Mouse (Mus musculus): Measurements from ENCODE around the gene Ngrn. TPM values are rescaled to one million over a fixed set of nuclear protein-coding genes. Genes with fewer than 3 reads are reported as not detected.
A peak's percentile ranks its signal among the peaks of the same experiment; 100 is the strongest.

Gene Ngrn
- polyA plus RNA-seq, 1 experiment from 2014 or later = 51.1 TPM

DNA sequence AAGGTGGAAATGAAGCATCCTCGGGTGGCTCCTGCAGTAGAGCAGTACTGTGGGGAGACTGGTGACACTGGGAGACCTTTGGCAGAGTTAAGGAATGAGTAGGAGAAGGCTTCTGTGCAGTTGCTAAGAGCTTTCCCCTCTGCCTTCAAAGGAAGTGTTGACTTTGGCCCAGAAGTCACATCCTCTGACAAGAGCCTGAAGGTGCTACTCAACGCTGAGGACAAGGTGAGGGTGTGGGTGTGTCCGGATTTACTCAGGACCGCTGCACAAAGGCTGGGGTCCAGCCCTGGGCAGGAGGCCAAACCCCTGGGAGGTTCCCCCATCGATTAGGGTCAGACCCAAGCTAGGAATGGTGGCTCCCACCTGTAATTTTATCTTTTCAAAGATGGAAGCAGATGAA is 23.4 kb downstream of the Ngrn start:
- Histone ChIP-seq H3K27ac (ENCODE audit: low read depth) (no peak overlapping the region), H3K36me3 (ENCODE audit: control insufficient read depth, insufficient read depth, low read length) (peaks cover 72% of the 10 kb centered on the region)
- ATAC-seq (replicated peaks; ENCODE audit: low FRiP score, low TSS enrichment, low read depth) = no peak

GRCm38 (mm10) chr7:80285725-80286124 is 24.7 kb downstream of the Ngrn start:
- Histone ChIP-seq H3K36me3 (ENCODE audit: control insufficient read depth, insufficient read depth, low read length) (peaks cover 64% of the 10 kb centered on the region), H3K4me1 (replicated peaks; ENCODE audit: control insufficient read depth, insufficient read depth, low read length) (no peaks in the 10 kb centered on the region)

More for the DNA sequence above, 23.4 kb downstream of the Ngrn start:
- no peak for DNase-seq (ENCODE audit: low spot score)
- no peak overlapping the region for H3K4me3 ChIP-seq (ENCODE audit: low read depth, low read length)
- H3K9me3 ChIP-seq (ENCODE audit: control insufficient read depth, low read length) = no peaks in the 10 kb centered on the region
- no peak overlapping the region for H3K9ac ChIP-seq (ENCODE audit: low read length)
- H3K4me2 ChIP-seq (ENCODE audit: low read length) = no peak overlapping the region
- WGBS = 87% methylated on average over 5 of the region's 5 CpGs
- no peaks in the 10 kb centered on the region for H3K27me3 ChIP-seq (replicated peaks; ENCODE audit: control insufficient read depth, insufficient read depth, low read length)
- H3K4me1 ChIP-seq (replicated peaks; ENCODE audit: control insufficient read depth, insufficient read depth, low read length) = no peaks in the 10 kb centered on the region

GRCm38 (mm10) chr7:80287736-80288135 is 26.7 kb downstream of the Ngrn start:
- no peak for DNase-seq (ENCODE audit: low spot score)
- Histone ChIP-seq H3K9ac (ENCODE audit: low read length) (no peak overlapping the region), H3K4me3 (ENCODE audit: low read depth, low read length) (no peak overlapping the region), H3K4me2 (ENCODE audit: low read length) (no peak overlapping the region), H3K4me1 (replicated peaks; ENCODE audit: control insufficient read depth, insufficient read depth, low read length) (no peaks in the 10 kb centered on the region), H3K27me3 (replicated peaks; ENCODE audit: control insufficient read depth, insufficient read depth, low read length) (no peaks in the 10 kb centered on the region), H3K27ac (ENCODE audit: low read depth) (no peak overlapping the region), H3K36me3 (ENCODE audit: control insufficient read depth, insufficient read depth, low read length) (peaks cover 63% of the 10 kb centered on the region), H3K9me3 (ENCODE audit: control insufficient read depth, low read length) (no peaks in the 10 kb centered on the region)
- 83% methylated on average over 10 of the region's 10 CpGs for WGBS
- no peak for ATAC-seq (replicated peaks; ENCODE audit: low FRiP score, low TSS enrichment, low read depth)

More at GRCm38 (mm10) chr7:80285725-80286124, 24.7 kb downstream of the Ngrn start:
- no peak overlapping the region for H3K27ac ChIP-seq (ENCODE audit: low read depth)
- H3K4me2 ChIP-seq (ENCODE audit: low read length) = no peak overlapping the region
- no peak for DNase-seq (ENCODE audit: low spot score)
- H3K4me3 ChIP-seq (ENCODE audit: low read depth, low read length) = no peak overlapping the region
- no peak overlapping the region for H3K9ac ChIP-seq (ENCODE audit: low read length)
- WGBS = 92% methylated on average over 6 of the region's 6 CpGs
- H3K9me3 ChIP-seq (ENCODE audit: control insufficient read depth, low read length) = no peaks in the 10 kb centered on the region
- H3K27me3 ChIP-seq (replicated peaks; ENCODE audit: control insufficient read depth, insufficient read depth, low read length) = no peaks in the 10 kb centered on the region
- ATAC-seq (replicated peaks; ENCODE audit: low FRiP score, low TSS enrichment, low read depth) = no peak

DNA sequence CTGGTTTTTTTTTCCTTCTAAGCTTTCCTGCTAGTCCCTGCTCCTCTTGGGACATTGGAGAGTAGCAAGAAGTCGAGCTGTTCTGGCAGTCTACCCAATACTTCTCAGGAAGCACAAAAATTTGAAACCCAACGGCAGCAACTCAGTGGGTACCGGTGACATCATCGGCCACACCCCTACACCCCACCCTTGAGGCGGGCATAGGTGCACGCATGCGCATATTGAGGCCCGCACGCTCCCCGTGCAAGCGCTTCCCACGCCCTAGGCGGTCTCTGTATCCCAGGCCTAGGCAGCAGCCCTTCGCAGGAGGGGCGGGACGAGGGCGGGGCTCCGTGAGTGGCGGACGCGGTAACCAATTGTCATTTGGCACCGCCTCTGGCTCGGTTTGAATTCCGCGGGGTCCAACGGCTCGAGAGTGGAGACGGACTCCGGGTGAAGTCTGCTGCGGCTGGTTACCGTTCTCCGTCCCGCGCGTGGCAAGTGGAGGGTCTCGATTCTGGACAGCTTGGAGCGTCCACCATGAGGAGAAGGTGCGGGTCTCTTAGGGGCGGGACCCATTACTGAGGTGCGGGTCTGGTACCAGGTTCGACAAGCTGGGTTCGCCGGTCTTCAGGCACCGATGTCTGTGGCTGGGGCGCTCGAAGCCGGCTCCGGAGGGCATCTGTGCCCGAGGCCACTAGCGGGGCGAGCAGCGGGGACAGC is 33.2 kb downstream of the Ngrn start, which contains the start of gene Prc1:
Gene Prc1 (plus strand): TSS at position 389 of the 702 bp plus-strand sequence.
- Histone ChIP-seq H3K27me3 (replicated peaks; ENCODE audit: control insufficient read depth, insufficient read depth, low read length) (no peaks in the 10 kb centered on the region), H3K9ac (ENCODE audit: low read length) (peak within 1 kb of the TSS; percentile 50), H3K4me2 (ENCODE audit: low read length) (peak within 1 kb of the TSS; percentile 54), H3K4me1 (replicated peaks; ENCODE audit: control insufficient read depth, insufficient read depth, low read length) (peaks cover 12% of the 10 kb centered on the region), H3K36me3 (ENCODE audit: control insufficient read depth, insufficient read depth, low read length) (peaks cover 15% of the 10 kb centered on the region), H3K27ac (ENCODE audit: low read depth) (peak within 1 kb of the TSS; percentile 62), H3K9me3 (ENCODE audit: control insufficient read depth, low read length) (no peaks in the 10 kb centered on the region), H3K4me3 (ENCODE audit: low read depth, low read length) (peak within 1 kb of the TSS; percentile 55)
- DNase-seq (ENCODE audit: low spot score) (peak; percentile 100), ATAC-seq (replicated peaks; ENCODE audit: low FRiP score, low TSS enrichment, low read depth) (peak; percentile 99)
- under 1% methylated on average over 52 of the region's 52 CpGs for WGBS

DNA sequence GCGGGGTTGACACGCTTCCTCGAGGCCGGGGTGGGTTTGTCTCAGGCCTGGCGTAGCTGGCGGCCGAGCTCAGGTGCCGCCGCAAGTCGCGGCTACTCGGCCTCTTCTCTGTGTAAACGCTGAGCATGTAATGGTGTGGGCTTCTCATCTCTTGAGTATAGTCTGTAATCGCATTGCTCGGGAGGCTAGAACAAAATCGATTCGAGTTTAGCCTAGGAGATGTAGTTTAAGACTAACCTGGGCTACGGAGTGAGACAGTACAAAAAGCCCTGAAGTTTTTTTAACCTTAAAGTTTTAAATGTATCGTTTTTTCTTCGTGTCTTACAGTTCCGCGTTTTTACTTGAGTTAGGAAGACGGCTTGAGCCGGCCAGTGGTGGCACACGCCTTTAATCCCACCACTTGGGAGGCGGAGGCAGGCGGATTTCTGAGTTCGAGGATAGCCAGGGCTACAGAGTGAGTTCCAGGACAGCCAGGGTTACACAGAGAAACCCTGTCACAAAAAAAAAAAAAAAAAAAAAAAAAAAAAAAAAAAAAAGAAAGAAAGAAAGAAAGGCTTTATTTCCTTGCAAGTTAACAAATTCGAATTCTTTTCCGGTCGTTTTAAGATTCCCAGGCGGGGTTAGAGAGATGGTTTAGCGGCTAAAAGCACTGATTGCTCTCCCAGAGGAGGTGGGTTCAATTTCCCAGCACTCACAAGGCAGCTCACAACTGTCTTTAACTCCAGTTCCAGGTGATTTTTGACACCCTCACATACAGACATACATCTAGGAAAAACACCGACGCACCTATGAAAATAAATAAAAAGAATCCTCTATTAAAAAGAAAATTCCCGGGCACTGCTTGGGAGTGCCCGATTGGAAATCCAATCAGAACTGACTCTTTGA is 34.0 kb downstream of the Ngrn start:
- peak overlapping the region; percentile 50 for H3K9ac ChIP-seq (ENCODE audit: low read length)
- H3K4me3 ChIP-seq (ENCODE audit: low read depth, low read length) = peak overlapping the region; percentile 55
- H3K4me1 ChIP-seq (replicated peaks; ENCODE audit: control insufficient read depth, insufficient read depth, low read length) = peaks cover 12% of the 10 kb centered on the region
- peaks cover 18% of the 10 kb centered on the region; the same call in 1 of the 2 replicates for H3K36me3 ChIP-seq (ENCODE audit: control insufficient read depth, insufficient read depth, low read length)
- WGBS = 9% methylated on average over 37 of the region's 37 CpGs
- peak; percentile 64 for ATAC-seq (replicated peaks; ENCODE audit: low FRiP score, low TSS enrichment, low read depth)
- H3K4me2 ChIP-seq (ENCODE audit: low read length) = peak overlapping the region; percentile 46
- H3K9me3 ChIP-seq (ENCODE audit: control insufficient read depth, low read length) = no peaks in the 10 kb centered on the region
- H3K27ac ChIP-seq (ENCODE audit: low read depth) = peak overlapping the region; percentile 62
- no peak for DNase-seq (ENCODE audit: low spot score)
- H3K27me3 ChIP-seq (replicated peaks; ENCODE audit: control insufficient read depth, insufficient read depth, low read length) = no peaks in the 10 kb centered on the region

DNA sequence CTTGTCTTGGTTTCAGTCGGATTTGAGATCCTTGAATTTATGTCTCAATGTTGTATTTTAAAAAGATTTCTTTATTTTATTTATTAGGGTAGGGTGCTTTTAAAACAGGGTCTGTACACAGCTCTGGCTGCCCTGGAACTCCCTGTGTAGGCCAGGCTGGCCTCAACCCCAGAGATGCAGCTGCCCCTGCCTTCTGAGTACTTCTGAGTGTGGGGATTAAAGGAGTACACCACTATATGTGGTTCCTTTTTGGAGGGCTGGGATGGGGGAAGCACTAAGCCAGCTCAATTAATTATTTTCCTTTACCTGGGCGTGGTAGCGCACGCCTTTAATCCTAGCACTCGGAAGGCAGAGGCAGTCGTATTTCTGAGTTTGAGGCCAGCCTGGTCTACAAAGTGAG is 35.4 kb downstream of the Ngrn start:
- H3K9me3 ChIP-seq (ENCODE audit: control insufficient read depth, low read length) = no peaks in the 10 kb centered on the region
- ATAC-seq (replicated peaks; ENCODE audit: low FRiP score, low TSS enrichment, low read depth) (no peak), DNase-seq (ENCODE audit: low spot score) (no peak)
- H3K4me2 ChIP-seq (ENCODE audit: low read length) = no peak overlapping the region
- WGBS = 93% methylated on average over 6 of the region's 6 CpGs
- H3K27me3 ChIP-seq (replicated peaks; ENCODE audit: control insufficient read depth, insufficient read depth, low read length) = no peaks in the 10 kb centered on the region
- no peak overlapping the region for H3K27ac ChIP-seq (ENCODE audit: low read depth)
- no peak overlapping the region for H3K9ac ChIP-seq (ENCODE audit: low read length)
- peaks cover 12% of the 10 kb centered on the region for H3K4me1 ChIP-seq (replicated peaks; ENCODE audit: control insufficient read depth, insufficient read depth, low read length)
- no peak overlapping the region for H3K4me3 ChIP-seq (ENCODE audit: low read depth, low read length)
- H3K36me3 ChIP-seq (ENCODE audit: control insufficient read depth, insufficient read depth, low read length) = peaks cover 23% of the 10 kb centered on the region

DNA sequence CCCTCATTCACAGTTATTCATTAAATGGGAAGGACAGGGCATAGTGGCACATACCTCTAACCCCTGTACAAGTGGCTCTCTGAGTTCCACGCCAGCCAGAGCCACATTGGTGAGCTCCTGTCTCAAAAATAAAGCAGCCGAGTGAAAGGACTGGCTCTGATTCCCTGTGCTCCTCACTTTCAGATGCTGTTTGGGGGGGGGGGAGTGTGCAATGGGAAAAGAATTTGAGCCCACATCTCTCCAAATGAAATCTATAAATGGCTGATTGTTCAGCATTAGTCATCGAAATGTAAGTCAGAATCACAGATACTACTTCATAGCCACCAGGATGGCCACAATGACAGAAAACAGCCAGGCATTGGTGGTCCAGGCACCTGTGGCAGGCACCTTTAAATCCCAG is 36.0 kb downstream of the Ngrn start:
- no peak overlapping the region for H3K27ac ChIP-seq (ENCODE audit: low read depth)
- peaks cover 12% of the 10 kb centered on the region for H3K4me1 ChIP-seq (replicated peaks; ENCODE audit: control insufficient read depth, insufficient read depth, low read length)
- no peaks in the 10 kb centered on the region for H3K9me3 ChIP-seq (ENCODE audit: control insufficient read depth, low read length)
- DNase-seq (ENCODE audit: low spot score) = no peak
- no peak overlapping the region for H3K4me2 ChIP-seq (ENCODE audit: low read length)
- WGBS = 89% methylated on average over 3 of the region's 3 CpGs
- H3K4me3 ChIP-seq (ENCODE audit: low read depth, low read length) = no peak overlapping the region
- no peak overlapping the region for H3K9ac ChIP-seq (ENCODE audit: low read length)
- no peak for ATAC-seq (replicated peaks; ENCODE audit: low FRiP score, low TSS enrichment, low read depth)
- no peaks in the 10 kb centered on the region for H3K27me3 ChIP-seq (replicated peaks; ENCODE audit: control insufficient read depth, insufficient read depth, low read length)
- H3K36me3 ChIP-seq (ENCODE audit: control insufficient read depth, insufficient read depth, low read length) = peaks cover 28% of the 10 kb centered on the region

- H3K4me1 ChIP-seq (replicated peaks; ENCODE audit: control insufficient read depth, insufficient read depth, low read length) = peaks cover 12% of the 10 kb centered on the region
- no peak for DNase-seq (ENCODE audit: low spot score)
- no peak overlapping the region for H3K9ac ChIP-seq (ENCODE audit: low read length)
- no peak overlapping the region for H3K27ac ChIP-seq (ENCODE audit: low read depth)
- no peak overlapping the region for H3K4me2 ChIP-seq (ENCODE audit: low read length)
- no peak for ATAC-seq (replicated peaks; ENCODE audit: low FRiP score, low TSS enrichment, low read depth)
- H3K9me3 ChIP-seq (ENCODE audit: control insufficient read depth, low read length) = no peaks in the 10 kb centered on the region
- WGBS = 93% methylated on average over 4 of the region's 4 CpGs
- peaks cover 44% of the 10 kb centered on the region for H3K36me3 ChIP-seq (ENCODE audit: control insufficient read depth, insufficient read depth, low read length)
- no peaks in the 10 kb centered on the region for H3K27me3 ChIP-seq (replicated peaks; ENCODE audit: control insufficient read depth, insufficient read depth, low read length)
- no peak overlapping the region for H3K4me3 ChIP-seq (ENCODE audit: low read depth, low read length)
Observed at GRCm38 (mm10) chr7:80298754-80299153, 37.7 kb downstream of the Ngrn start.
